Mouse (Mus musculus) neural tube, embryonic 15.5 days (tissue): ENCODE results near the gene Nid1. TPM values are rescaled to one million over a fixed set of nuclear protein-coding genes. Genes with fewer than 3 reads are reported as not detected.

Experiments used
- ATAC-seq: fragments of 200-750 bp; cut with Nextera tagmentation; 2 replicates; pipeline ENCODE4 v1.8.0; 2017; ENCODE audit warnings: mild to moderate bottlenecking, moderate TSS enrichment, moderate library complexity; ENCODE audit not compliant: low FRiP score
- H3K27ac ChIP-seq: fragments of 300-500 bp; sonication (generic); replicated peaks from 2 replicates; pipeline ENCODE4 v1.5.1; 2015; ENCODE audit warnings: mild to moderate bottlenecking, inconsistent platforms
- H3K27me3 ChIP-seq: fragments of 300-500 bp; sonication (generic); replicated peaks from 2 replicates; pipeline ENCODE4 v1.6.1; 2015; ENCODE audit warnings: inconsistent platforms
- H3K36me3 ChIP-seq: fragments of 300-500 bp; sonication (generic); 2 replicates; pipeline ENCODE4 v1.6.1; 2015; ENCODE audit warnings: inconsistent platforms
- H3K4me1 ChIP-seq: fragments of 300-500 bp; sonication (generic); 2 replicates; pipeline ENCODE4 v1.6.1; 2015; ENCODE audit warnings: inconsistent platforms
- H3K4me2 ChIP-seq: fragments of 300-500 bp; sonication (generic); 2 replicates; pipeline ENCODE4 v1.6.1; 2015; ENCODE audit warnings: inconsistent platforms, mild to moderate bottlenecking, moderate library complexity
- H3K4me3 ChIP-seq: fragments of 300-500 bp; sonication (generic); replicated peaks from 2 replicates; pipeline ENCODE4 v1.5.1; 2015; ENCODE audit warnings: mild to moderate bottlenecking, inconsistent platforms
- H3K9ac ChIP-seq: fragments of 300-500 bp; sonication (generic); replicated peaks from 2 replicates; pipeline ENCODE4 v1.6.1; 2015; ENCODE audit warnings: mild to moderate bottlenecking, inconsistent platforms
- H3K9me3 ChIP-seq: fragments of 300-500 bp; sonication (generic); replicated peaks from 2 replicates; pipeline ENCODE4 v1.6.1; 2016; ENCODE audit warnings: inconsistent platforms
- WGBS: fragments of 180-500 bp; shearing (Covaris S2); methylation state at CpG from one replicate; pipeline ENCODE4 v1.1.7; 2015; ENCODE audit warnings: mixed read lengths; 5-methylcytosine and 5-hydroxymethylcytosine counted together
- polyA plus RNA-seq: library from polyadenylated mRNA; unstranded; fragments of >200 nt; fragmentation: Nextera tagmentation; extraction: Ambion mirVana; gene quantifications from 2 replicates; pipeline ENCODE4 v1.2.1, GENCODE M21; 2015

The Nid1 gene
- polyA plus RNA-seq, 1 experiment from 2014 or later = 51.0 TPM

DNA sequence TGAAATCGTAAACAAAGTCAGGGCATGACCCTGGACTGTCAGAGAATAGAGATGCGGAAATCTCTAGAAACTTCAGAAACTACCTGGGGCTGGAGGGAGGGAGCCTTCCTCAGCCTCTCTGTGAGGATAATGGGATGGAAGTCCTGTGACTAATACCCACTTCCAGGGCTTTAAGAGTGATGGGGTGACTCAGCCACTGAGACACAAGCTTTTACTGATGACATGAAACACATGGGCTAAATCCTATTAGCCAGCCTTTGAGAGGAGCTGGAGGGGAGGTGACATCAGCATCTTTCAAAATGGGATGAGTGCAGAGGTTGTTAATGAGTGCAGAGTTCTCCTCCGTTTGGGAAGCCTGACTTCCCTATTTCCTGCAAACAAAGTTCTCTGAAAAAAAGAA, 114.7 kb downstream of the Nid1 start:
- no peaks in the 10 kb centered on the region for H3K36me3 ChIP-seq
- H3K4me1 ChIP-seq = no peaks in the 10 kb centered on the region
- H3K9ac ChIP-seq = no peak overlapping the region
- no peaks in the 10 kb centered on the region for H3K27me3 ChIP-seq
- H3K9me3 ChIP-seq = no peaks in the 10 kb centered on the region
- no peak for ATAC-seq
- H3K27ac ChIP-seq = no peak overlapping the region
- no peak overlapping the region for H3K4me2 ChIP-seq
- WGBS = 64% methylated on average over 3 of the region's 3 CpGs
- H3K4me3 ChIP-seq = no peak overlapping the region

DNA sequence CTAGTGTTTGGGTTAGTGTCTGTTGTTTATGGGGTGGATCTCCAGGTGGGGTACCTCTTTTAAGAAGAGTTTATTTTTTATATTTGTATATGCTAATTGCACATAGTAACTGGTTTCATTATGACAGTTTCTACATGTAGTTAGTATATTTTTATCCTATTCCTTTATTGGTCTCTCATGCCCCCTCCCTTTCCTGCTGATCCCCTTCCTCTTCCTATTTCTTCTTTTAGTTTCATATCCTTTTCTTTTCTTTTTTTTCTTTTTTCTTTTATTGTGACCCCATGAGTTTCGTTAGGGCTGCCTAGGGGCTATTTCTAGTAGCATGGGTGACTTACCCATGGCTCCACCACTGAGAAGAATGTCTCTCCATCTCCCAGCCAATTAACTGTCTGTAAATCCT, 116.3 kb downstream of the Nid1 start:
- Histone ChIP-seq H3K4me2 (no peak overlapping the region), H3K4me1 (no peaks in the 10 kb centered on the region), H3K27ac (no peak overlapping the region), H3K9ac (no peak overlapping the region), H3K4me3 (no peak overlapping the region), H3K9me3 (no peaks in the 10 kb centered on the region), H3K36me3 (no peaks in the 10 kb centered on the region), H3K27me3 (no peaks in the 10 kb centered on the region)
- no peak for ATAC-seq
- 68% methylated on average over 1 of the region's 1 CpGs for WGBS

DNA sequence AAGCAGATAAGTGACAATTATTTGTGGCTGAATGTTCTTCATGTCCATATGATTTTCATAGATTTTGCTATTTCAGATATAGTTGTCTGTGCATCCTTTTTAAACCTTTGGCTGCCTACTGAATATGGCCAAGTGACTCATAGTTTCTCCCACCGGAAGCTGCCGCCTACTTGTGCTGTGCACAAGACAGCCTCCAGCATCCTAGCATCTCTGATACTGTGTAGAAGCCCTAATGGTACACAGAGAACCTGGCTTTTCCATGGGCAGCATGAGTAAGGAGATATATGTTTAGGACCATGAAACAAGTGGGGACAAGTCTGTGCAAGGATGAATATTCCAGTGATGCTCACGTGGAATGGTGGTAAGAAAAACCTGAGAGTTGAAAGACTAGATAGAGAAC, 117.8 kb downstream of the Nid1 start:
- Histone ChIP-seq H3K27ac (no peak overlapping the region), H3K9me3 (no peaks in the 10 kb centered on the region), H3K36me3 (no peaks in the 10 kb centered on the region), H3K4me1 (no peaks in the 10 kb centered on the region), H3K4me3 (no peak overlapping the region), H3K4me2 (no peak overlapping the region), H3K9ac (no peak overlapping the region), H3K27me3 (no peaks in the 10 kb centered on the region)
- WGBS = 91% methylated on average over 3 of the region's 3 CpGs
- no peak for ATAC-seq

GRCm38 (mm10) chr13:13557001-13557743, 119.8 kb downstream of the Nid1 start:
- Histone ChIP-seq H3K36me3 (no peaks in the 10 kb centered on the region), H3K27ac (no peak overlapping the region), H3K4me2 (no peak overlapping the region), H3K27me3 (no peaks in the 10 kb centered on the region), H3K4me1 (no peaks in the 10 kb centered on the region), H3K4me3 (no peak overlapping the region), H3K9ac (no peak overlapping the region), H3K9me3 (no peaks in the 10 kb centered on the region)
- ATAC-seq = no peak
- 77% methylated on average over 5 of the region's 5 CpGs for WGBS

GRCm38 (mm10) chr13:13558251-13558650, 120.9 kb downstream of the Nid1 start:
- WGBS = 75% methylated on average over 2 of the region's 2 CpGs
- H3K9me3 ChIP-seq = no peaks in the 10 kb centered on the region
- H3K4me1 ChIP-seq = no peaks in the 10 kb centered on the region
- no peak overlapping the region for H3K4me2 ChIP-seq
- no peak overlapping the region for H3K27ac ChIP-seq
- no peaks in the 10 kb centered on the region for H3K36me3 ChIP-seq
- no peak overlapping the region for H3K4me3 ChIP-seq
- H3K27me3 ChIP-seq = no peaks in the 10 kb centered on the region
- H3K9ac ChIP-seq = no peak overlapping the region
- ATAC-seq = no peak

- WGBS = 81% methylated on average over 5 of the region's 5 CpGs
Measured at GRCm38 (mm10) chr13:13558900-13559299, 121.5 kb downstream of the Nid1 start.

More at GRCm38 (mm10) chr13:13558900-13559299, 121.5 kb downstream of the Nid1 start:
- Histone ChIP-seq H3K9me3 (no peaks in the 10 kb centered on the region), H3K4me2 (no peak overlapping the region), H3K36me3 (no peaks in the 10 kb centered on the region), H3K4me3 (no peak overlapping the region), H3K9ac (no peak overlapping the region), H3K27me3 (no peaks in the 10 kb centered on the region), H3K4me1 (no peaks in the 10 kb centered on the region), H3K27ac (no peak overlapping the region)
- no peak for ATAC-seq

Other genes starting within 250 kb of the Nid1 start
- gene Gpr137b, start 43.5 kb upstream of the Nid1 start, polyA plus RNA-seq = 23.2 and 24.5 TPM in 2 replicates
- 4.0 and 4.7 TPM in 2 replicates for gene Lyst, start 152.8 kb downstream of the Nid1 start, polyA plus RNA-seq